Mouse (Mus musculus): ENCODE data around the gene Bhlha9. TPM values are rescaled to one million over a fixed set of nuclear protein-coding genes. Genes with fewer than 3 reads are reported as not detected.
A peak's percentile ranks its signal among the peaks of the same experiment; 100 is the strongest.

The Bhlha9 gene
- 1 to 10 TPM; 2.1 to 4.0 TPM for total RNA-seq (2021)

GRCm38 (mm10) chr11:76671871-76672475, at the start of gene Bhlha9:
Gene Bhlha9, plus strand, starts transcription at chr11:76672470.
- no peak for DNase-seq (ENCODE audit: low spot score in 2 of 2)

GRCm38 (mm10) chr11:76622566-76623205, 49.6 kb upstream of the Bhlha9 start:
- intact Hi-C loops (cut with DNase I): no loop called here
- peak in 1 of 2 experiments; percentile 5 for DNase-seq (ENCODE audit: low spot score in 2 of 2)

More at GRCm38 (mm10) chr11:76671871-76672475, at the start of gene Bhlha9:
- intact Hi-C loops (cut with DNase I): no loop called here

- peak; percentile 26 to 28 for DNase-seq (ENCODE audit: low spot score in 2 of 2)
- intact Hi-C loops (cut with DNase I): no loop called here
Measured at GRCm38 (mm10) chr11:76623206-76623961, 48.9 kb upstream of the Bhlha9 start.

GRCm38 (mm10) chr11:76624071-76624470, 48.2 kb upstream of the Bhlha9 start:
- intact Hi-C loops (cut with DNase I): no loop called here

GRCm38 (mm10) chr11:76624881-76625280, 47.4 kb upstream of the Bhlha9 start:
- no peak for DNase-seq (ENCODE audit: low spot score in 2 of 2)
- intact Hi-C loops (cut with DNase I): no loop called here

More at GRCm38 (mm10) chr11:76624071-76624470, 48.2 kb upstream of the Bhlha9 start:
- no peak for DNase-seq (ENCODE audit: low spot score in 2 of 2)

- no peak for DNase-seq (ENCODE audit: low spot score in 2 of 2)
- intact Hi-C loops (cut with DNase I): no loop called here
Measured at GRCm38 (mm10) chr11:76628613-76629012, 43.7 kb upstream of the Bhlha9 start.

- intact Hi-C loops (cut with DNase I): no loop called here
- DNase-seq (ENCODE audit: low spot score in 2 of 2): no peak
Measured at GRCm38 (mm10) chr11:76630023-76630422, 42.2 kb upstream of the Bhlha9 start.

GRCm38 (mm10) chr11:76630487-76630886, 41.8 kb upstream of the Bhlha9 start:
- intact Hi-C loops (cut with DNase I): no loop called here

GRCm38 (mm10) chr11:76639269-76639985, 32.8 kb upstream of the Bhlha9 start:
- no peak for DNase-seq (ENCODE audit: low spot score in 2 of 2)
- intact Hi-C loops (cut with DNase I): no loop called here

More at GRCm38 (mm10) chr11:76630487-76630886, 41.8 kb upstream of the Bhlha9 start:
- DNase-seq (ENCODE audit: low spot score in 2 of 2): no peak

- intact Hi-C loops (cut with DNase I): loop anchor here (10.0 kb wide), 1 partner anchor 65 kb away; no protein-coding TSS in a partner anchor
- no peak for DNase-seq (ENCODE audit: low spot score in 2 of 2)
Measured at GRCm38 (mm10) chr11:76640231-76640630, 32.0 kb upstream of the Bhlha9 start.

- DNase-seq (ENCODE audit: low spot score in 2 of 2): no peak
- intact Hi-C loops (cut with DNase I): loop anchor here (10.0 kb wide), 1 partner anchor 69 kb away; no protein-coding TSS in a partner anchor
Measured at GRCm38 (mm10) chr11:76644257-76644656, 28.0 kb upstream of the Bhlha9 start.

GRCm38 (mm10) chr11:76645036-76645435, 27.2 kb upstream of the Bhlha9 start:
- no peak for DNase-seq (ENCODE audit: low spot score in 2 of 2)
- intact Hi-C loops (cut with DNase I): loop anchor here (5.0 to 10.0 kb wide), 3 partner anchors 70 to 138 kb away; no protein-coding TSS in a partner anchor

GRCm38 (mm10) chr11:76645955-76646354, 26.3 kb upstream of the Bhlha9 start:
- intact Hi-C loops (cut with DNase I): loop anchor here (1.0 to 10.0 kb wide), 5 partner anchors 71 to 189 kb away; no protein-coding TSS in a partner anchor
- DNase-seq (ENCODE audit: low spot score in 2 of 2): peak; percentile 89 to 91

- no peak for DNase-seq (ENCODE audit: low spot score in 2 of 2)
- intact Hi-C loops (cut with DNase I): loop anchor here (2.0 to 10.0 kb wide), 4 partner anchors 72 to 190 kb away; no protein-coding TSS in a partner anchor
Measured at GRCm38 (mm10) chr11:76647062-76647461, 25.2 kb upstream of the Bhlha9 start.

- peak; percentile 77 to 83 for DNase-seq (ENCODE audit: low spot score in 2 of 2)
Measured at GRCm38 (mm10) chr11:76647500-76647899, 24.8 kb upstream of the Bhlha9 start.

GRCm38 (mm10) chr11:76650862-76651560, 21.3 kb upstream of the Bhlha9 start:
- DNase-seq (ENCODE audit: low spot score in 2 of 2): no peak
- intact Hi-C loops (cut with DNase I): no loop called here

More at GRCm38 (mm10) chr11:76647500-76647899, 24.8 kb upstream of the Bhlha9 start:
- intact Hi-C loops (cut with DNase I): loop anchor here (2.0 to 10.0 kb wide), 4 partner anchors 73 to 191 kb away; no protein-coding TSS in a partner anchor

- intact Hi-C loops (cut with DNase I): no loop called here
- DNase-seq (ENCODE audit: low spot score in 2 of 2): no peak
Measured at GRCm38 (mm10) chr11:76652838-76653334, 19.4 kb upstream of the Bhlha9 start.

- DNase-seq (ENCODE audit: low spot score in 2 of 2): no peak
- intact Hi-C loops (cut with DNase I): loop anchor here (1.0 kb wide), 1 partner anchor 108 kb away; the partner anchor contains the start of gene Gosr1
Measured at GRCm38 (mm10) chr11:76655106-76655505, 17.2 kb upstream of the Bhlha9 start.
